Mouse (Mus musculus) left cerebral cortex, postnatal 4 days (tissue): ENCODE results near the gene Gpr179. TPM values are rescaled to one million over a fixed set of nuclear protein-coding genes. Genes with fewer than 3 reads are reported as not detected.

Experiments
- DNase-seq: peaks from one replicate; pipeline ENCODE4 v3.0.0-alpha.2; 2022
- intact Hi-C: fragments of 180-260 bp; cut with DNase I; formaldehyde crosslinking; loops from one replicate; pipeline ENCODE4 v1.15.1; 2025
- total RNA-seq, 2 experiments: library from RNA; stranded (reverse); gene quantifications; 2 replicates each; pipeline ENCODE4 v1.2.3; 2021

Gene Gpr179
- under 1 TPM; 0.10 to 0.24 TPM for total RNA-seq

DNA sequence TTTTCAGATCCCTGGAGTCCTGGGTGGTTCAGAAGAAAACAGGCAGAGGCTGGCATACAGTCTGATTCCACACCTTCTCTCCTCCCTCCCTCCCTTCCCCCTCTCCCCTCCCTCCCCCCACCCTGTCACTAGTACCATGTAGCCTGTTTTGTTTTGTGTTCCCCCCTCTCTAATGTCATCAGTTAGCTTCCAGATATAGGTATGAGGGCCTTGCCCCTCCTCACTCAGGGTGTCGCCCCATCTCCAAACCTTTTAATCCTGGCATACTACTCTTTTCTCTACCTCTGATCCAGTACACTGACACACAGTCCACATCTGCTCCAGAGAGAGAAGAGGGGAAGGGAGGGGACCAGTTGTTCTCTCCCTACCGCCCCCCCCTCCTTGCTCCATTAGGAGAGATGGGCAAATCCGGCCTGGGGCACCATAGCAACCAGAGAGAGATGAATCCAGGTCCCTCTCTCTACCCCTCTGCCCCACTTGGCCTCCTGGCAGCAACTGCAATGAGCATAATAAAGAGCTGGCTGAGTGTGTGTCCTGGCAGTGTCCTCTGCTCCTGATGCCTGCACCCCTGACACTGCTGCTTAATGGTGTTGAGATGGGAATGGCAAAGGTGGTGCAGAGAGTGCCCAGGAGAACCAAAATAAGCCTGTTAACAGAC is at the start of gene Gpr179:
TSS of gene Gpr179 (minus strand) at position 51 of the 658 bp plus-strand sequence.
- peak; percentile 44 for DNase-seq
- intact Hi-C loops = no loop called here

DNA sequence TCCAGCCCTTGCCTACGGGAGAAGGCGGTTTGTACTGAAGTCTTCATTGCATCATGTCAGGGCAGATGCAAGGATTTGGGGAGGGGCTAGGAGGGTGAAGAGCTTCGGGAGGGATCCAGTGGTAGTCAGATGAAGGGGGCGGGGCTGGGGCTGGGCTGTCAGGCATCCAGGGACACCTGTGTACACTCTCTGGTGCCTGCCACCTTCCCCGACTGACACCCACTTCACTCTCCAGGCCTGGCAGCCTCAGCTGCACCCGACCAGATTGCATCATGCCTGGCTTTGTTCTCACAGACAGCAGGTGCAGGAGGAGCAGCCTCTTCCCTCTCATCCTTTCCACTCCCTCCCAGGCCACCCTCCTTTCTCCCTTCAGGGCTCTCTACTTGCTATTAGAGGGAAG is 49.2 kb upstream of the Gpr179 start:
- DNase-seq = peak; percentile 53
- intact Hi-C loops = loop anchor here (5.0 kb wide), 1 partner anchor 39 kb away; the partner anchor contains the start of gene Socs7

- intact Hi-C loops = loop anchor here (5.0 kb wide), 1 partner anchor 38 kb away; the partner anchor contains the start of gene Socs7
- DNase-seq = peak; percentile 87
These were observed 48.3 kb upstream of the Gpr179 start for GRCm38 (mm10) chr11:97399958-97400710.

DNA sequence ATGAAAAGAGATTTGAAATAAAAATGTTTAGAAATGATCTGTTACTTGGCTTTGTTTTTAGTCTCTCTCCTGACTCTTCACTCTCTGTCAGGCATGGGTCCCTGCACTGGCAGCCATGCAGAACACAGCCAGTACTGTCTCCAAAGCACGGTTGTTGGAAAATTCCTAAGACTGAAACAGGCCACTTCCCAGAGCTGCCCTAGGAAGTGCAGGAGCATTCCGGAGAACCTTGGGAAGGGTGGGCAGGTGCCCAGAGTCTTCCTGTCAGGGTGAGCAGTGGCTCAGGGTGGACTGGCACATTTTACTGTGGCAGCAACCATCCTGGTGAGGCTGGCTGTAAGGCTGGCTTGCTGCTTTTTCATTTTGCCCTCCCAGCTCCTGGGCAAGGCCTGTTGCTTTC is 46.6 kb upstream of the Gpr179 start:
- intact Hi-C loops = no loop called here
- DNase-seq = no peak

DNA sequence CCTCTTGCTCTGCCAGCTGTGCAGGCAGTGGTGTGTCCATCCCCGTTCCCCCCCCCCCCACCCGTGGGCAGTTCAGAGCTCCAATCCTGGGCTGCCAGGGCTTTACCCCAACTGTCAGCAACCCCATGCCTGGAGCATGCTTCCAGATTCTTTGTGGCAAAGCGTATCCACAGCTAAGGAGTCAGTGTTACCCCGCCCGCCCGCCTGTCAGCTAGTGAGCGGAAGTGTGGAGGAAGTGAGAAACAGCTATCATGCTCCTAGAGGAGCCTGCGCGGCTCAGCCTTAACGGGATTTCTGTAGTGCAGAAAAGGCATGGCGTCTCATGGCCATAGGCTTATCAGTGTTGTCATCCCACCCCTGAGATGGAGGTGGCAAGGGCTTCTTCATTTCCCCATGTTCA is 42.3 kb upstream of the Gpr179 start:
- DNase-seq = no peak

DNA sequence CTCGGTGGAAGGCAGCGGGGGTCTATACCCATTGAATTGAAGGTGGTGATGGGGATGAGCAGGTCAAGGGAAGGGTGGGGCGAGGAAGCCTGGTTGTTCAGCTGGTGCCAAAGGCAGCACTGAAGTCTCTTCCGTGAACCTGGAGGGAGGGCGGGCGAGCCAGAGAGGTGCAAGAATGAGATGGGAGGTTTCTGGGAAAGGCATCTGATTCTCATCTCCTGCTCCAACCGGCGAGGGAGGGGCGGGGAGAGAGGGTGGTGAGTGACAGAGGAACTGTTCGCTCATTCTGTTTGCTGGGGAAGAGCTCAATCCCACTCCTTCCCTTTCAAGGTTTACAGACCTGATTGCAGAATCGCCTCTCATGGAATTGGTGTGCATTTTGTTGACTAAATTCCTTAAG is 41.8 kb upstream of the Gpr179 start:
- DNase-seq = no peak
- intact Hi-C loops = no loop called here

More for the DNA sequence above, 42.3 kb upstream of the Gpr179 start:
- intact Hi-C loops = no loop called here

- intact Hi-C loops = no loop called here
- DNase-seq = no peak
These were observed 37.2 kb upstream of the Gpr179 start for GRCm38 (mm10) chr11:97389127-97389526.

- intact Hi-C loops = no loop called here
- no peak for DNase-seq
These were observed 35.9 kb upstream of the Gpr179 start for GRCm38 (mm10) chr11:97387811-97388210.

GRCm38 (mm10) chr11:97383764-97384163 is 31.9 kb upstream of the Gpr179 start:
- intact Hi-C loops = no loop called here
- no peak for DNase-seq

DNA sequence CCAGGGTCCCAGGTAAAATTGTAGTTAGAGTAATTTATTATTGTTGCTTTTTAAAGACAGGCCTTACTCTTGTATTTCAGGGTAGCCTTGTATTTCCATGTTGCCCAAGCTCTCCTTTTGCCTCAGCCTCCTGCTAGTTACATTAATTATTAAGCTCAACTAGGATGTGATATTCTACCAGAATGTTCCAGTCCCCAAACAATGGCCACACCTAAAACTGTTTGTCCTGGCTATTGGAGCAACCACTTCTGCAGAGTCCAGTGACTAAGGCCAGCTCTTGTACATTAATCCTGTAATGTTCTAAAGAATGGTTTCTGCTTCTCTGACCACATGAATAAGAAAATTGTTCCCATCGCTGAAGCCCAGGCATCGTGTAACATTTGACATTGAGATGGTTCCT is 31.1 kb upstream of the Gpr179 start:
- DNase-seq = no peak
- intact Hi-C loops = no loop called here

DNA sequence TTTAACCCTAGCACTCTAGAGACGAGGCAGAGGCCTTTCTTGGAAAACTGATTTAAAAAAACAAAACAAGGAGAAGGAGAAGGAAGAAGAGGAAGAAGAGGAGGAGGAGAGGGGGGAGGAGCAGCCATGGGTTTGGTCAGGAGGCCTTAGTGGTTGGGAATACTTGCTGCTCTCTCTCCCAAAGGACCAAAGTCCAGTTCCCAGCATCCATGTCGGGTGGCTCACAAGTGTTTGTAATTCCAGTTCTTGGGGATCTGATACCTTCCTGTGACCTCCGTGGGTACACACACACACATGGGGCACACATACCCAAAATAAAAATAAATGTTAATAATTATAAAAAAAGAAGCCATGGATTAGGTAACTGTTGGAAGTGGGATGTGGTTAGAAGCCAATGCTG is 28.2 kb upstream of the Gpr179 start:
- intact Hi-C loops = no loop called here
- DNase-seq = no peak

- no peak for DNase-seq
- intact Hi-C loops = no loop called here
These were observed 21.5 kb upstream of the Gpr179 start for GRCm38 (mm10) chr11:97373402-97373801.

GRCm38 (mm10) chr11:97372159-97372864 is 20.4 kb upstream of the Gpr179 start:
- intact Hi-C loops = no loop called here
- no peak for DNase-seq

DNA sequence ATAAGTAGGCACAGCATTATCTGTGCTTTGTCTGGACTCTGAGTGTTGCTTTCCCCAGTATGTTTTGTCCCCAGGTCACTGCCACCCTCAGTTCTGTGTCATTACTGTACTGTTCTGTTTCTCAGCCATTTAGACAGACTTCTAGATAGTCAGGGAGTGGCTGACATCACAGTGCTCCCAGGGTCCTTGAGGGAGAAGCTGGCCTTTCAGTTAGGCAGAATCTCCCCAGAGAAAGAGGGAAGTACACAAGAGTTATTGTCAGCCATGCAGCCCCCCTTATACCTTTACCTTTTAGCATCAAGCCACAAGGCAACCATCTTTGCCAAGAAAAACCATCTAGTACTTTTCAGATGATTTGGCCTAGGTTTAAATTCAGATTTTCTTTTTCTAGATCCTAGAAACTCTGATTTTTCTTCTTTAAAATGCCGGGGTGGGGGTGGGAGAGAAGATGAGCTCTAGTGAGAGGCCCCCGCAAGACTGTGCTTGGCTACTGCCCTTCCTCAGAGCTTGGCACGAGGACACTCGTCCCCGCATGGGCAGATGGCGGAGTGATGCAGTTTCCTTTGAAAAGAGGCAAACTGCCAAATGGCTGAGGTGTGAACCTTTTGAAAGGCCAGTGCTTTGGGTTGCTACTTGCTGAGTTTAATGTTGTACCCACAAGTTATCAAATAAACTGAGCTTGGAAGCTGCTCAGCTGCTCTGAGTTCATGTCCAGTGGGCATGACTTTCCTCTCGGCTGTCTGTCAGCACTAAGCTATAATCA is 18.6 kb upstream of the Gpr179 start:
- peak; percentile 81 for DNase-seq

DNA sequence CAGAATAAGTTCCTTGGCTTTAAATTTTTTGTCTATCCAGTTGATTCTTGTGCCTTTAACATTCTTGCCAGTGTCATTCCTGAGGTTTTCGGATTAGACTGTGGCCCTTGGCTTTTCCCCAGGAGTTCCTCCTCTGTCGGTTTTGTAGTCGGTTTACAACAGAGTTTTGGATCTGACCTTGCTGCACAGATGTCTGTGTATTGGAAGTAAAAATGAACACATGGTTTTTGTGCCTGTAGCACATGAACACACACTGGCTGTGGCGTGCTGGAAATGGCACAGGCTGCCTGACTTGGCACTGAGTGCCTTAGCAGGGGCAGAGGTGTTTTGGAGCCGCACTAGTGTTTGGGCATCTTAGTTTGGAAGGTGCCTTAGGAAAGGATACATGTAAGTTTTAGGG is 16.6 kb upstream of the Gpr179 start:
- peak; percentile 52 for DNase-seq
- intact Hi-C loops = no loop called here

More for the DNA sequence above, 18.6 kb upstream of the Gpr179 start:
- intact Hi-C loops = no loop called here

DNA sequence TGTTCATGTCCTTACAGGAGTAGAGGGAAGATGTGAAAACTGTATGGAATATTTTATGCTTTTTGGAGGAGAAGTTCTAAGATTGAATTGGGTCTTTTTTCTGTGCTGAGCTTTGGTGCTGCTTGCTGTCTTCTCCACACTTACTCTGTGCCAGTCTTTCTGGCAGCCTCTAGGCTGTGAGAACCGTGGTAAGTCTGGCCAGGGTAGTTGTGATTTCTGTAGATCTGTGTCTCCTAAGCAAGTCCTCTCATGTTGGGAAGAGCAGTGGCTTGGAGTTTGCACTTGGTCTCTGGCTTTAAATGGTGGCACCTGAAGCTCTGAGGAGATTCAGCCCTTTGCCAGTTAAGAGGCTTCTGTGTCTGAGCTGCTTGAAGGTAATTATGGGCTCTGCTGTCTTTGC is 13.7 kb upstream of the Gpr179 start:
- no peak for DNase-seq
- intact Hi-C loops = no loop called here

DNA sequence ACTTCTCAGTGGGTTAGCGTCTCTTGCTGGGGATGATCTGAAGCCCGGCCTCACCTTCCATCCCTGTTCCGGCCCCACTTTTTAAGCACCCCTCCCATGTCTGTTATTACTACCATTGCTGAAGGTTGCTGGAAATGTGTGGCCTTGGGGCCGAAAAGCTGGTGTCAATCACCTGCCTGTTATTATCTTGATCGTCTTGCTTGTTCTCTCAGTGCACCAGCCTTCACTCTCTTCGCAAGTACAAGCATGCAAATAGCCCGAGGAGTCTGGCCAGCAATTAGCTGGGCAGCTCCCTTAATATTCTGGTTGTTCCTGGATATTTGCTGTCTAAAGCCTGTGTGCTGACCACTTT is 11.7 kb upstream of the Gpr179 start:
- no peak for DNase-seq
- intact Hi-C loops = loop anchor here (5.0 kb wide), 1 partner anchor 39 kb away; no protein-coding TSS in a partner anchor

- peak; percentile 32 for DNase-seq
- intact Hi-C loops = loop anchor here (5.0 kb wide), 1 partner anchor 39 kb away; no protein-coding TSS in a partner anchor
These were observed 11.2 kb upstream of the Gpr179 start for GRCm38 (mm10) chr11:97362943-97363643.

DNA sequence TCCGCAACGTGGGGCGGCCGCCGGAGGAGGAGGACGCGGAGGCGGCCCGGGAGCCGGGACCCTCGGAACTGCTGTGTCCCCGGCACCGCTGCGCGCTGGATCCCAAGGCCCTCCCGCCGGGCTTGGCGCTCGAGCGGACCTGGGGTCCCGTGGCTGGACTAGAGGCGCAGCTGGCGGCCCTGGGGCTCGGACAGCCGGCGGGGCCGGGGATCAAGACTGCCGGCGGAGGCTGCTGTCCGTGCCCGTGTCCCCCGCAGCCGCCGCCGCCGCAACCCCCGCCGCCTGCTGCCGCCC is 10.7 kb upstream of the Gpr179 start:
- intact Hi-C loops = loop anchor here (5.0 kb wide), 1 partner anchor 40 kb away; no protein-coding TSS in a partner anchor
- peak; percentile 47 for DNase-seq
